Mouse (Mus musculus) brain, embryonic 14.5 days (tissue): ENCODE measurements around the gene Tnfaip1.

Source experiments
- CTCF ChIP-seq: fragments of 200-500 bp; IDR thresholded peaks from 2 replicates; pipeline ENCODE4 v1.5.1; 2012; ENCODE audit warnings: inconsistent platforms, mild to moderate bottlenecking, moderate library complexity, borderline replicate concordance; ENCODE audit not compliant: insufficient read depth, insufficient read length; ENCODE audit errors: extremely low read depth
- POLR2A ChIP-seq: fragments of 200-500 bp; IDR thresholded peaks from 2 replicates; pipeline ENCODE4 v1.6.1; 2012; ENCODE audit warnings: mild to moderate bottlenecking, inconsistent platforms, borderline replicate concordance; ENCODE audit not compliant: poor library complexity, insufficient read depth, insufficient read length, severe bottlenecking; ENCODE audit errors: extremely low read depth

GRCm38 (mm10) chr11:78544449-78545111 is 8.4 kb upstream of the Tnfaip1 start:
- no peak for TF ChIP-seq POLR2A
- TF ChIP-seq CTCF: no peak
